Mouse (Mus musculus) E14TG2a.4 (cell line): Measurements from ENCODE around the gene Cntn6.

Source experiments
- H3K27me3 ChIP-seq: 2 replicates; pipeline ENCODE4 v1.6.1; 2014; ENCODE audit warnings: low read length, control low read depth; ENCODE audit not compliant: insufficient read depth
- H3K36me3 ChIP-seq: 2 replicates; pipeline ENCODE4 v1.6.1; 2014; ENCODE audit warnings: low read length, control low read depth; ENCODE audit not compliant: insufficient read depth
- H3K4me1 ChIP-seq: replicated peaks from 2 replicates; pipeline ENCODE4 v1.6.1; 2014; ENCODE audit warnings: low read depth, low read length, control low read depth
- H3K4me3 ChIP-seq: replicated peaks from 2 replicates; pipeline ENCODE4 v1.5.1; 2014; ENCODE audit warnings: mild to moderate bottlenecking, low read length
- H3K9me3 ChIP-seq: 2 replicates; pipeline ENCODE4 v1.6.1; 2014; ENCODE audit warnings: low read length, control low read depth
- CTCF ChIP-seq: conservative IDR thresholded peaks from 2 replicates; pipeline ENCODE4 v1.5.1; 2014; ENCODE audit warnings: low read length
- NANOG ChIP-seq: IDR thresholded peaks from 2 replicates; pipeline ENCODE4 v1.6.1; 2014; ENCODE audit warnings: borderline replicate concordance, low read length, mixed read lengths
- POU5F1 ChIP-seq: IDR thresholded peaks from 2 replicates; pipeline ENCODE4 v1.6.1; 2014; ENCODE audit warnings: low read length, borderline replicate concordance

Cntn6 gene

GRCm38 (mm10) chr6:104600838-104601397 lies 108.3 kb downstream of the Cntn6 start:
- Histone ChIP-seq H3K4me1 (no peaks in the 10 kb centered on the region), H3K4me3 (no peak overlapping the region), H3K36me3 (no peaks in the 10 kb centered on the region), H3K27me3 (no peaks in the 10 kb centered on the region), H3K9me3 (no peaks in the 10 kb centered on the region)
- TF ChIP-seq POU5F1, result no peak
- TF ChIP-seq NANOG, result no peak
- no peak for TF ChIP-seq CTCF

- Histone ChIP-seq H3K9me3 (no peaks in the 10 kb centered on the region), H3K36me3 (no peaks in the 10 kb centered on the region), H3K4me3 (no peak overlapping the region), H3K27me3 (no peaks in the 10 kb centered on the region), H3K4me1 (no peaks in the 10 kb centered on the region)
- TF ChIP-seq CTCF (no peak), POU5F1 (no peak), NANOG (no peak)
Measured at GRCm38 (mm10) chr6:104602894-104603293, 110.3 kb downstream of the Cntn6 start.

- Histone ChIP-seq H3K4me1 (no peaks in the 10 kb centered on the region), H3K4me3 (no peak overlapping the region)
Measured at GRCm38 (mm10) chr6:104603371-104603770, 110.8 kb downstream of the Cntn6 start.

GRCm38 (mm10) chr6:104605214-104605613 lies 112.6 kb downstream of the Cntn6 start:
- TF ChIP-seq NANOG, result no peak
- no peak for TF ChIP-seq CTCF
- no peak for TF ChIP-seq POU5F1
- Histone ChIP-seq H3K4me3 (no peak overlapping the region), H3K27me3 (no peaks in the 10 kb centered on the region)

More at GRCm38 (mm10) chr6:104603371-104603770, 110.8 kb downstream of the Cntn6 start:
- Histone ChIP-seq H3K36me3 (no peaks in the 10 kb centered on the region), H3K9me3 (no peaks in the 10 kb centered on the region), H3K27me3 (no peaks in the 10 kb centered on the region)
- no peak for TF ChIP-seq POU5F1
- TF ChIP-seq NANOG, result no peak
- no peak for TF ChIP-seq CTCF

DNA sequence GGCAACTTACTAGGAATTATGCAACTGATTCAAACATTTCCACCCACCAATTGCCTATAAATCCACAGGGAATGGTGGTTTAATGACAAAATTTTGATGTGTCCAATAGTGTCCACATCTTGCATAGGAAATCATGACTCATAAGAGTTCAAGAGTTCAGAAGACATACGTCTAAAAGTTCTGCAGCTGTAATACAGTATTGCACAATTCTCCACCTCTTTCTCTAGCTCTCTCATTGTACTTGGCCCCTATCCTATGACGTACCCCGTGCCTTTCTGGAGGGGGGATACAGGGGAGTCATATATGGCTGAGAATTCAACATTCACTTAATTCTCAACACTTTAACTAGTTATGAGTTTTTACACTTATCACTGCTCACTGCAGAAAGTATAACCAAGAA lies 160.9 kb downstream of the Cntn6 start:
- no peaks in the 10 kb centered on the region for H3K27me3 ChIP-seq
- no peaks in the 10 kb centered on the region for H3K4me1 ChIP-seq
- no peaks in the 10 kb centered on the region for H3K9me3 ChIP-seq
- no peak overlapping the region for H3K4me3 ChIP-seq
- no peaks in the 10 kb centered on the region for H3K36me3 ChIP-seq
- TF ChIP-seq NANOG, result no peak
- TF ChIP-seq CTCF, result no peak
- no peak for TF ChIP-seq POU5F1

More at GRCm38 (mm10) chr6:104605214-104605613, 112.6 kb downstream of the Cntn6 start:
- H3K36me3 ChIP-seq, result no peaks in the 10 kb centered on the region
- H3K9me3 ChIP-seq, result no peaks in the 10 kb centered on the region
- no peaks in the 10 kb centered on the region for H3K4me1 ChIP-seq

DNA sequence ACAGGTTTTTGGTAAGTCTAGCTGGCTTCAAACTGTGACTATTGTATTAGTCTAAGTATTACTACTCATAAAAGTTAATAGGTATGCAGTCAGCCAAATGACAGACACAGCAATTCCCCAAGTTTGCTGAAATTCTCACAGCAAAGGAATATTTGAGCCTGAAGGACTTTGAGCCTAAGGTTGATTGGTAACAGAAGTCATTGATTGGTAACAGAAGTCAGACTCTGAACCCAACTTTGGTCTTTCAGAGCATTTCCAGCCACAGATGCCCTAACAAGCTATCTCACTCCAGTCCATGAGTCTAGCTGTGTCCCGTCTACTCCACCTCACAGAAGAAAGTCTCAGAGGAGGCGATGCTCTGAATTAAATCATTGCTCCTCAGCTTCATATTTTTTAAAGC lies 176.1 kb downstream of the Cntn6 start:
- no peak for TF ChIP-seq POU5F1
- TF ChIP-seq NANOG, result no peak
- no peak for TF ChIP-seq CTCF
- no peaks in the 10 kb centered on the region for H3K36me3 ChIP-seq
- H3K4me1 ChIP-seq, result no peaks in the 10 kb centered on the region
- H3K4me3 ChIP-seq, result no peak overlapping the region
- H3K27me3 ChIP-seq, result no peaks in the 10 kb centered on the region
- H3K9me3 ChIP-seq, result no peaks in the 10 kb centered on the region

- H3K9me3 ChIP-seq, result no peaks in the 10 kb centered on the region
- no peaks in the 10 kb centered on the region for H3K36me3 ChIP-seq
- no peak for TF ChIP-seq POU5F1
- no peak for TF ChIP-seq CTCF
- TF ChIP-seq NANOG, result no peak
- no peaks in the 10 kb centered on the region for H3K27me3 ChIP-seq
- no peak overlapping the region for H3K4me3 ChIP-seq
- H3K4me1 ChIP-seq, result no peaks in the 10 kb centered on the region
Measured at GRCm38 (mm10) chr6:104674249-104674648, 181.7 kb downstream of the Cntn6 start.

GRCm38 (mm10) chr6:104679809-104680495 lies 187.4 kb downstream of the Cntn6 start:
- H3K27me3 ChIP-seq, result no peaks in the 10 kb centered on the region
- H3K4me3 ChIP-seq, result no peak overlapping the region
- no peak for TF ChIP-seq NANOG
- no peak for TF ChIP-seq POU5F1
- TF ChIP-seq CTCF, result no peak
- H3K36me3 ChIP-seq, result no peaks in the 10 kb centered on the region
- no peaks in the 10 kb centered on the region for H3K9me3 ChIP-seq
- H3K4me1 ChIP-seq, result no peaks in the 10 kb centered on the region
